Mouse (Mus musculus) ES-E14 (cell line): Measurements from ENCODE around the gene Ino80e.

Source experiments
- CHD2 ChIP-seq: IDR thresholded peaks from 2 replicates; pipeline ENCODE4 v1.6.1; 2014; ENCODE audit warnings: mild to moderate bottlenecking, low read depth, low read length, inconsistent platforms
- ZNF384 ChIP-seq: IDR thresholded peaks from 2 replicates; pipeline ENCODE4 v1.6.1; 2012; ENCODE audit warnings: low read depth, low read length, inconsistent platforms

DNA sequence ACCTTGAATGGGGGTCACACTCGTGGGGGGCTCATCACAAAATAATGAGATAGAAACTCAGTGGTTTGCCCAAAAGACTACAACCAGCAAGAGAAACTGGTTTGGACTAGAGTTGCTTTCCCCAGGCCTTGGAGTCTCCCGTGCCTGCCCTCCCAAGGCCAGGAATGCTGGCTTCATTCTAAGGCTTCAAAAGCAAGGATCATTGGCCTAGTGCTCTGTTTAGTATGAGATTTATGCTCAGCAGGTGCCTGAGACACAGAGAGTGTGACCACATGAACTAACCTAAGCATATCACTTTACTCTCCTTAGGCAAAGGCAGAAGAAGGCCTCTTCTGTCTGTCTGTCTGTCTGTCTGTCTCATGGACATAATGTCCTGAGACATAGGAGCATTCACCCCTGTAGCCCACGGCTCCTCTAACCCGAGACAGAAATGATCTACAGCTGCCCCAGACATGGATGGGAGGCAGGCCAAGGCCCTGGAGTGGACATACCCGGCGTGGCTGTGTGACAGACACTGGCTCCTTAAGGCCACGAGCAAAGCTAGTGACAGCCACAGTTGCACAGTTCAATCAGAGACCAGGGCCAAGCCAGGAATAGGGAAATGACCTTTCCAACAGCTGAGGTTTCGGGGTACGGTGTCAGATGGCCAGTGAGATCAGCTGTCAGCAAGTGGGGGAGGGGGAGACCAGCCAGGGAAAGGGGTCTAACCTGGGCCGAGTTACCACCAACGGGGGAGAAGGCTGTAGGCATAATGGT, 59.9 kb downstream of the Ino80e start:
- TF ChIP-seq CHD2 (no peak), ZNF384 (no peak)
